Mouse (Mus musculus) retina, embryonic 14.5 days (tissue): Measurements from ENCODE around the gene Qsox1.

Source experiments
- DNase-seq: peaks from one replicate; pipeline ENCODE4 v3.0.0-alpha.2; 2015; ENCODE audit warnings: low spot score

Gene Qsox1

DNA sequence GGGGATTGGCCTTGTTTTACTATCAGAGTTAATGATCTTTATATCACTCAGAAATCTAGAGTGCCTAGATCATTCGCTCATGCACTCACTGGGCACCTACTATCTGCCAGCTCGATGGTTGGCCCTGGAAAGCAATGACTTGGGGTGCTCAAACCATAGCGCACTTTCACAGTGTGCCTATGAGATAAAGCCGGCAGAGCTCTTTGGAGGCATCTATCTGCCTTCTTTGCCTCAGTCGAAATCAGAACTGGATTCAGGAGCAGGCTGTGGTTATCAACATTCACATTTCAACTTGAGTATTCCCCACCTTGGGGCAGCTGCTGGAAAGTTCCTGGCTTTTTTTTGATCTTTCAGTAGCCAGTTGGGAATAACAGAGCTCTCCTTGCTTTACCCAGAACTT lies 64.8 kb downstream of the Qsox1 start:
- no peak for DNase-seq

DNA sequence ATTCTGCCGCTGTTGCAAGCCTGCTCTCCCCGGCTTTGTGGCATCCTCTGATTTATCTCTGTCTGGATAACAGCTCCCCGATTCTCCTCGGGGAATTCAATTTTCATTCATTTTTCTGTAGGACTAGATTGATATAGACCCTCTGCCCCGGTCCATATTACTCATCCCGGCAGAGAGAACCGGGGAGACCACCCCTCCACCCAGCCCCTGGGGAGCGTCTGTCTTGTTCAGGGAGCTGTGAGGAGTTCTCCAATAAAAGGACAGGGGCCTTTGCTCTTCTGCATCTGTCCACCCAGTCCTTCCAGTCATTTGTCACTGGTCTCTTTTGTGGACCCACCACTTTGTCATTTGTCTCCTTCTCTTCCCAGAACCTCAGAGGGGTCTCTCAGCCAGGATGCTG lies 65.7 kb downstream of the Qsox1 start:
- no peak for DNase-seq

DNA sequence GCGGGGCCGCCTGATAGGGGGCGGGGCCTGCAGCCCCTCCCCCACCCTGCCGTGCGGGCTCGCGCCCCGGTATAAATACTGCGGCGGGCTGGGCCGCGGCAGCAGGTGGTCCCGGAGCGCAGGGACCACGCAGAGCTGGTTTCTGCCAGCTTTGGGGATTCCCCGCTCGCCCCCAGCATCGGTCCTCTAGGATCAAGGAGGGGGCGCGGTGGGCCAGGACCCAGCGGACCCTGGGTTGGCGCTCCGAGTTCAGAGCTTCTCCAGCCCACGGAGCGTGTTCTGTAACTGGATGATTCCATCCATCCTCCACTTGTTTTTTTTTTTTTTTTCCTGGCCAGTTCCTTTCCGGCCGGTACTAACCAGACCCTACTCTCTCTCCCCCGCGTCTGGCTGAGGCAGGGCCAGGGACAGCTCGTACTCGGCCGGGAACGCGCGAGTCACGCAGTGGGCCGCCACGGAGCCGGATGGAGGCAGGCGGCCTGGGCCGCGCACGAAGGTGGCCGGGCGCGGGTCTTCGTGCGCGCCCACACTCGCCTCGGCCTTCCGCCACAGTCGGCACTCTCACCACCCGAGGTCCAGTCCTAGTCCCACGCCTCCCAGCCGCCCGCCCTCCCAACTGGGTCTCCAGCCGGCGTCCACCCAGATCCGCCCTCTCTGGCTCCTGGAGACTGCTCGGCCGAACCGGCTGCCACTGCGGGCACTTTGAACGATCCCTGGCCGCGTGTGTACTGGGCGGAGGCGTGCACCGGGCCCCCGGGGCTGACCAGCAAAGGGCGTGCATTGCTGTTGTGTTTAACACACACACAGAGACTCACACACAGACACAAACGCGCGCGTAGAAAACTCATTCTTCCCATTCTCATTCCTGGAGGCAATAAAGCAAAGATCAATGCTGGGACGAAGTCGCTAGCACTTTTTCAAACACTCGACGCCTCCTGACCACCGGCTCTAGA lies 70.0 kb downstream of the Qsox1 start:
- DNase-seq, result peak; percentile 58

DNA sequence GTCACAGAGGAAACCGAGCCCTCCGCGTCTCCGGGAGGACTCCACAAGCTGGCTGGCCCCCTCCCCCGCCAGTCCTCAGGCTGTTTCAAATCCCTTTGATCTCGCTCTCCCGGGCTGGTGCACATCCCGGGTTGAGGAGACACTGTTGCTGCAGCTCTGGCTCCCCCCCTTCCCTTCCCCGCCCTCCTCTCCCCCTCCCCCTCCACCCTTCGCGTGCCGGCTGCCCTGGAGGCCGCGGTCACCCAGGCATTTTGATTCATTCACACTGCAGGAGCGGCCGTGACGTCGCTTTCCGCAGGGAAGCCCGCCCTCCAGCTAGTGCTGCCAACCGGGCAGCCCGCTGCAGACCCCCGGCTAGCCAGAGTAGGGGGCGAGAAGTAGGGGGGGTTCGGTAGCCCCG lies 70.7 kb downstream of the Qsox1 start:
- DNase-seq, result peak; percentile 70

DNA sequence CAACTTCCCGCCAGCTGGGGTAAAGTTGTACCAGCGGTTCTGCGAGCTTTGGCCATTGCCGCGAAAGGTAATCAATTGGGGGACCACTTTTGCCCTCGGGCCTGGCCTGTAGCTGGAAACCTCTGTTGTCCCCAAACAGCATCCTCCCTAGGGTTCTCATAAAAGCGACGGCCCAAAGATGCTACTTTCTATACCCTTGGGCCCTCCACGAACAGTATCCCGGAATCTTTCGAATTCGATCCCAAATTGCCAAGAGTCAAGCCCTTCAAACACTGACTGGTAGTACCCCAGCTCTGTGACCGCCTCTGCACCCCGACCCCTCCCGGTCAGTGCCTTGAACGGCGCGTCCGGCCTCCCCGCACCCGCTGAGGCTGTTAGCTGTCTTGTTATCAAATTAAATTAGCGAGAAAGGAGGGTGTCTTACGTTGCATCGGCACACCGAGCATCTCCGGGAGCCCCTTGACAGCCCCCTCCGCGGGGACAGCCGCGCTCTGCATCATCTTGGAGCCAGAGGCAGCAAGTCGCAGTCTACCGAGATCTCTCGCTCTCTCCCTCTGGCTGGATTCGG lies 71.2 kb downstream of the Qsox1 start:
- DNase-seq, result no peak

DNA sequence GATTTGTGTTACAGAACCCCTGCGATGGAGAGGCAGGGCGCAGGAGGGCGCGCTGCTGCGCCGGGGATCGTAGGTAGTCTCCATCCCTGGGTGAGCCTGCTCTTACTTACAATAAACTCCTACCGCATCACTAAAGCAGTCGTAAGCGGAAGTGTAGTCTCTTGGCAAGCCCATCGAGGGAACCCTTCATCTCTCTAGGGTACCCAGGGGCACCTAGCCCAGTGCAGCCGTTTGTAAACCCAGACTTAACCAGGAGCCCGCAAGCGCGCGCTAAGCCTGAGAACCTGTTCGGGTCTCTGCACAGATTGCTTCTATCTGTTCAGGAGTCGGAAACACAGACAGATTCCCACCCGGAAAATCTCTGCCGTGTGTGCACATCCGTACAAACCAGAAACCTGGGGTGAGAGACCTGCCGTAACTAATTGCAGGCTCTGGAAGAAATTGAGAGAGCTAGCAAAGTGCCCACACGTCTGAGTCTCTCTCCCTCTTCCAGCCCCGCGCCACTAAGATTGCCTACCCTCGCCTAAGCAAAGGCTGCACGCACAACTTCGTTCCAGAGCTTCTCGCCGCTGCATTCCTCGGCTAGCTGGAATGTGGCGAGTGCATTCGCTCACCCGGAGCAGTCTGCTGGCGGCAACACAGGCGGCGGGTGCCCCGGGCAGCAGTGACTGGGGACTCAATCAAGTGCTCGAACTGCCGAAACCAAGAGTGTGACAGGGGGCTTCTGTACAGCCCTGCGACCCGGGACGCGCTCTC lies 71.9 kb downstream of the Qsox1 start:
- DNase-seq, result no peak

DNA sequence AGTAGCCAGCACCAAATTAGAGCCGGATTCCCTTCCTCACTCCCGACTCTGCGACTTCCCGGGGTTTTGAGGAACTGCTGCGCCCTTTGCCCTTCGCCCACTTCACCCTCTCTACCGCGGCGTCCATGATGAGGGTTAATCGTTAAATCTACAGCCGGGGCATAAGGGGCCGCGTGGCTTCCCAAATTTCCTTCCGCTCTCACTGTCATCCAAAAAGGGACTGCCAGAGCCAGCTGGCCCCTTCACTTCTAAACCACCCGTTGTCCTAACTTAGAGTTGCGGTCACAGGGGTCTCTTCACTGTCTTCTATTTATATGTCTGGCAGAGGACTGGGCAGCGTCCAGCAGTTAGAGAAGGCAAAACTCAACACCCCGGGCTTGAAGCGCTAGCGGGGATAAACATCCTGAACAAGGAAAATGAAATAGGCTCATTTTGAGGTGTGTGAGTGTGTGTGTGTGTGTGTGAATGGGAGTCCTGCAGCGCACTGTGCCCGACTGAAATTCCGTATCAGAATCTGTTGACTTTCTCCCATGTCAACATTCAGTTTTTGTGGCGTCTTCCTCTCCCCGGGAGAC lies 74.8 kb downstream of the Qsox1 start:
- no peak for DNase-seq

DNA sequence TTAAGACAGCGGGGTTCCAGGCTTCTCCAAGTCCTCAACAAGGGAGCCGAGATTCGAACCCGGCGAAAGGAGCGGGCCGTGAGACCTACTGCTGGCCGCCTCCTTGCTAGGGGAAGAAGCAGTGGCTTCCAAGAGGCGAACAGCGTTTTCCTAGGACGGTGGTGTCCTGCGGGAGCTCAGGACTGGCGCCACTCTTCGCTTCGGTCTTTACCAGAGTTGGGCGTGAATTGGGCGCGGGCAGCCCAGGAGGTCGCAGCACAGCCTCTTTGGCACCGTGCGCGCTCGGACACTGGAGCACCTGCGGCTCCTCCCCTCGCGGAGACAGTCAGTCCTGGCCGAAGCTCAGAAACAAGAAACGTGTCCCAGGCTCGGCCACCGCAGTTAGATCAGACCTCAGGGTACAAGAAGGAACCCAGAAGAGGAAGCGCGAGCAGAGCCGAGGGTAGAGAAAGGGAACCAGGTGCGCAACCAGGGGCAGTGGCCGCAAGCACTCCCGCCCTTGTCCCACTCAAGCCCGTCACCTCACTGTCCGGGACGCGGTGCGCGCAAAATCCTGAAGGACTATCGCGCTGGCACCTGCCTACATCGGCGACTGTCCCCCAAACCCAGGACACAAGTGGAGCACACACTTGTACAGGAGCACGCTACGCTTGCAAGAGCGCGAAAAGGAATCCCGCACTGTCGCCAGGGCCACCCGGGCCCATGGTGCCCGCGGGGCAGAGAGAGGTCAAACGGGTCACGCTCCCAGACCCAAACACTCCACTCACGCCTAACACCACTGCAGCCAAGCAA lies 75.5 kb downstream of the Qsox1 start:
- no peak for DNase-seq

DNA sequence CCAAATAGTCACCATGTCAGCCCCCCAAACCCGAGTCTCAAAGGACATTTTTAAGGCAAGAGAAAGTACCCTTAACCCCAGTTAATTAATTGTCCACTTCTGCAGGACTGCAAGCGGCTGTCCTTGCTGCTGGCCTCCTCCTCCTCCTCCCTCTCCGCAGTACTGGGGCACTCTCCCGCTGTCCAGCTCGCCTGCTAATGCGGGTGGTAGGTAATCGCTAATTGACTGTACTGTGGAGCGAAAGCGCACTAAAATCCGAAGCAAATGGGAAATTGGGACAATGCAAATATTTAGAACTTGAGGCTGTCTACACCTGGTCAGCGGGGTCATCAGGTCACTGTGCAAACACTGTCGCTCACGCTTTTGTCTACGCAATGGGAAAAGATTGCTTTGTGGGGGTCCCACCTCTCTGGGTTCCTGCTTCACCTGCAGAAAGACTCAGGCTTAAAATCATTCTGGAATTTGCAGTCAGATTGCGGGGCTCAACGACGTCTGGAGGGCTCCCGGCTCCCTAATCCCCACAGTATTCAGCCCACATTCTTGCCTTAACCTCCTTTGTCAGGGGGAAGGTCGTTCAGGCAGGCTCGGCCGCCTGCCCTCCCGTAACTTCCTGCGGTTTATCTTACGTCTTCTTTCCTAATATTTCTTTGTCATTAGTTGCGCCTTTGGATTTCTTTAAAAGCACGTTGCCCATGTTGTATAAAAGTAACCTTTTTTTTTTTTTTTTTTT lies 76.4 kb downstream of the Qsox1 start:
- no peak for DNase-seq

DNA sequence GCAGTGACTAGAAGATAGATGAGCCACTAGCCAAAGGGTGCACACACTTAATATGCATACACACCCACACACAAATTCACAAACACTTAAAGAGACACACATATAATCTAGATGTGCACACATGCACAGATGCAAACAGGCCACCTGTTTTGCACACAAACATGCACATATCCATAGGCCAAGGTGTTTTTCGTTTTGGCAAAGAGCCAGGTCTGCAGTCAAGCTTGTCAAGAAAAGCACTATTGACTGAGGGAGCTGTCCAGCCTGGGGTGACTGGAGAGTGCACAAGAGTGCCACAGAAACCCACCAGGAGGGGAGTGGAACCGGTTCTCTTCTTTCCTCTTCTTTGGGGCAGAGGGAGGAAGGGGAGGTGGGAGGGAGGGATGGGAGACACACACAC lies 81.5 kb downstream of the Qsox1 start:
- no peak for DNase-seq

DNA sequence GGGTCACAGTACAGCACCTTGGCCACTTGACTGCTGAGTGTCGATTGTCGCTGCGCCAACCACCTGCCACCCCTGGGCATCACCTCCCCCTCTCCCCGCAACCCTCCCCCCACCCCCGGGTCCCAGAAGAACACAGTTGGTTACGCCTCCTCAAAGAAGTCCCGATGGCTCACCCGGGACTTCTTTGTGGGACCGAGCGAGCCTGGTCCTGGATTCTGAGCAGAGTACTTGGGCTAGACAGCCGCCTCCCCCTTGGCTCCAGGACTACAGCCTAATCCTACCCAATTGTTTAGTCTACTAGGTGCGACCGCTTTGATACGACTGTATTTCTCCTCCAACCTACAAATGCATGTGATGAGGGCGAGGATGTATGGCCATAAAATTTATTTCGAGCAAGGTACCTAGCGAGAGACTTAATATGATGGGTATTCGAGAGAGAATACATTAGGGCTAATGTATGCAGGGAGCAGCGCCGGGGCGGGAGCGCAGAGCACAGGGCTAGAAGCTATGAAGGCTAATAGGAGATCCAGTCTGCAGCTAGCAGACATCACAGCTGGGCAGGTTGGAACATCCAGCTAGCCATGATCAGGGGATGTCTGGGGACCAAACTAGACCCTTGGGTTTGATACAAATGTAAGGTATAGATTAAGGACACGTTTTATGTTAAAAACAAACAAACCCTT lies 83.4 kb downstream of the Qsox1 start:
- DNase-seq, result no peak

DNA sequence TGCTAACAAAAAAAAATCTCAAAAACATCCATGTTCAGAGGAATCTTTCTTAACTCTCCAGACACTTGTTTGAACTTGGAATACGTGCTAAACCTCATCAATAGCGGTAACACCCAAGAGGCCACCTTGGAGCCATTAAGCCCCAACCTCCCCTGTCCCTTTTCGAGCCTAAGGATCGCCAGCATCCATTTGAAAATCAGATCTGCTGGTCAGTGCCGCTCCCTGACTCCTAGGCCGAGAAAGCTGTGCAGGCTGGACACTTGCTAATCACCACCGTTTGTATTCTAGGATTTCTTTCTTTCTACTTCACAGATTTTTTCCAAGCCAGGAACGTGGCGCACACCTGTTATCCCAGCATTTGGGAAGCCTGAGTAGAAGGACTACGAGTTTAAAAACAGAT lies 84.9 kb downstream of the Qsox1 start:
- DNase-seq, result no peak
